In genomic region chr9:79717836-79718475, GRCm38 (mm10) we compare ENCODE assay signal across 9 mouse cellular contexts. TPM values are rescaled to one million over a fixed set of nuclear protein-coding genes. Genes with fewer than 3 reads are reported as not detected.
DNase-seq lines count a peak whose midpoint lies in the region; ATAC-seq and TF ChIP-seq lines count a peak whose summit lies in the region.
"Had no signal": no experiment of that assay in that cellular context is flagged by ENCODE, and none has a peak within 500 bp of the region (broad histone marks: within the 10 kb centered on the region; RNA-seq: fewer than 3 reads in every experiment).

No protein-coding gene starts in this region.

- ATAC-seq in hindbrain, embryonic 13.5 days (ENCODE audit: low FRiP score): peak; percentile 4; the same call in 1 of the 2 replicates
- peak; percentile 4; the same call in 1 of the 2 replicates for ATAC-seq in lung, embryonic 14.5 days (ENCODE audit: insufficient read depth)

- 0 out of 2 replicates have a peak, but pooled peaks have one; percentile 1 for TF ChIP-seq CTCF in lung, embryonic 14.5 days (IDR thresholded peaks at IDR 0.05; ENCODE audit: low read depth)

- H3K36me3 ChIP-seq in hindbrain, embryonic 13.5 days: no peaks in the 10 kb centered on the region
- no peaks in the 10 kb centered on the region for H3K36me3 ChIP-seq in lung, embryonic 14.5 days (ENCODE audit: insufficient read depth)

- peak overlapping the region; percentile 98 for H3K4me2 ChIP-seq in hindbrain, embryonic 13.5 days
- H3K4me2 ChIP-seq in lung, embryonic 14.5 days: peak overlapping the region; percentile 91

- no peak overlapping the region for H3K27ac ChIP-seq in hindbrain, embryonic 13.5 days
- peak overlapping the region; percentile 75 for H3K27ac ChIP-seq in lung, embryonic 14.5 days (ENCODE audit: low read depth)

- H3K4me1 ChIP-seq in hindbrain, embryonic 13.5 days (replicated peaks): peaks cover 46% of the 10 kb centered on the region
- peaks cover 7% of the 10 kb centered on the region; the same call in 1 of the 2 replicates for H3K4me1 ChIP-seq in lung, embryonic 14.5 days (ENCODE audit: insufficient read depth)

- WGBS in hindbrain, embryonic 13.5 days: 3% methylated on average over 22 of the region's 22 CpGs
- WGBS in lung, embryonic 14.5 days: 1% methylated on average over 21 of the region's 22 CpGs

- H3K9me3 ChIP-seq in hindbrain, embryonic 13.5 days: no peaks in the 10 kb centered on the region
- H3K9me3 ChIP-seq in lung, embryonic 14.5 days (ENCODE audit: low read depth, low read length): no peaks in the 10 kb centered on the region

- DNase-seq in embryo, embryonic 10.5 days (ENCODE audit: low spot score): peak; percentile 46
- no peak for DNase-seq in embryo, embryonic 10 days (ENCODE audit: low spot score)
- peak; percentile 10 for DNase-seq in urinary bladder, postnatal 14 days (ENCODE audit: low spot score)
- no peak for DNase-seq in urinary bladder, postnatal 36 days (ENCODE audit: low spot score in 2 of 2)
- peak; percentile 64 for DNase-seq in lung, embryonic 14.5 days
- peak; percentile 53 for DNase-seq in right cerebral cortex, postnatal 4 days
- no peak for DNase-seq in spleen, postnatal 4 days (ENCODE audit: low spot score in 2 of 2)

- H3K9ac ChIP-seq in hindbrain, embryonic 13.5 days: peak overlapping the region; percentile 72
- peak overlapping the region; percentile 58 for H3K9ac ChIP-seq in lung, embryonic 14.5 days

- peaks cover 46% of the 10 kb centered on the region for H3K27me3 ChIP-seq in hindbrain, embryonic 13.5 days
- H3K27me3 ChIP-seq in lung, embryonic 14.5 days (ENCODE audit: insufficient read depth, low read length): peaks cover 19% of the 10 kb centered on the region; the same call in 1 of the 2 replicates

- peak overlapping the region; percentile 55 for H3K4me3 ChIP-seq in hindbrain, embryonic 13.5 days
- H3K4me3 ChIP-seq in lung, embryonic 14.5 days (ENCODE audit: low read depth, low read length): peak overlapping the region; percentile 55
- H3K4me3 ChIP-seq: erythroblast, embryonic 14.5 days had no signal

RNA-seq across cellular contexts. Expression of gene Col12a1, which starts 0.7 kb away (rescaled TPM):
- polyA plus RNA-seq in hindbrain, embryonic 13.5 days (2015; fragmentation: Nextera tagmentation; extraction: Ambion mirVana): 6.8 and 12.6 TPM in 2 replicates
- polyA plus RNA-seq in lung, embryonic 14.5 days (2014; fragmentation: Nextera tagmentation; extraction: Ambion mirVana): 19.4 and 21.4 TPM in 2 replicates
- polyA plus RNA-seq: erythroblast, embryonic 14.5 days had no signal

RNA-seq across cellular contexts. Expression of gene Cox7a2, which starts 41.7 kb away (rescaled TPM):
- 826 and 836 TPM in 2 replicates for polyA plus RNA-seq in hindbrain, embryonic 13.5 days (2015; fragmentation: Nextera tagmentation; extraction: Ambion mirVana)
- 650 and 710 TPM in 2 replicates for polyA plus RNA-seq in lung, embryonic 14.5 days (2014; fragmentation: Nextera tagmentation; extraction: Ambion mirVana)

Comparison
In these comparisons a context has a peak if more than half of its experiments do, and no peak if none do; other contexts are left out.
1. DNase-seq: peak in embryo, embryonic 10.5 days (single experiment), urinary bladder, postnatal 14 days (single experiment), lung, embryonic 14.5 days (single experiment) and right cerebral cortex, postnatal 4 days (single experiment); none in embryo, embryonic 10 days (single experiment), urinary bladder, postnatal 36 days (0 of 2) and spleen, postnatal 4 days (0 of 2).